Mouse (Mus musculus) erythroblast, embryonic 14.5 days (primary cell): ENCODE data around the gene Ly9. TPM values are rescaled to one million over a fixed set of nuclear protein-coding genes. Genes with fewer than 3 reads are reported as not detected.

Source experiments
- H3K27me3 ChIP-seq: 2 replicates; pipeline ENCODE4 v1.6.1; 2012; ENCODE audit warnings: inconsistent platforms; ENCODE audit not compliant: control insufficient read depth
- H3K36me3 ChIP-seq: 2 replicates; pipeline ENCODE4 v1.6.1; 2012; ENCODE audit warnings: mild to moderate bottlenecking, inconsistent platforms; ENCODE audit not compliant: control insufficient read depth
- H3K4me1 ChIP-seq: 2 replicates; pipeline ENCODE4 v1.6.1; 2012; ENCODE audit warnings: inconsistent platforms; ENCODE audit not compliant: control insufficient read depth
- H3K4me3 ChIP-seq: replicated peaks from 2 replicates; pipeline ENCODE3; 2012; ENCODE audit warnings: moderate library complexity, mild to moderate bottlenecking, inconsistent platforms
- H3K9me3 ChIP-seq: 2 replicates; pipeline ENCODE4 v1.6.1; 2012; ENCODE audit warnings: low read length, inconsistent platforms, mixed read lengths; ENCODE audit not compliant: control insufficient read depth
- GATA1 ChIP-seq: IDR thresholded peaks from 2 replicates; pipeline ENCODE4 v1.6.1; 2012; ENCODE audit warnings: low read length, inconsistent platforms, mixed read lengths
- TAL1 ChIP-seq: IDR thresholded peaks from 3 replicates; pipeline ENCODE4 v1.6.1; 2012; ENCODE audit warnings: low read length, inconsistent platforms, mixed read lengths
- polyA plus RNA-seq: library from polyadenylated mRNA; stranded (reverse); fragments of >175 nt; gene quantifications from 2 replicates; pipeline ENCODE4 v1.2.3, GENCODE M21; 2012

The Ly9 gene
- 0.01 and 0.03 TPM in 2 replicates for polyA plus RNA-seq

- TF ChIP-seq GATA1 = no peak
- TF ChIP-seq TAL1 = no peak
- Histone ChIP-seq H3K4me3 (no peak within 1 kb of the TSS), H3K4me1 (no peaks in the 10 kb centered on the region), H3K27me3 (no peaks in the 10 kb centered on the region), H3K36me3 (no peaks in the 10 kb centered on the region), H3K9me3 (no peaks in the 10 kb centered on the region)
These were observed at the start of gene Ly9 for GRCm38 (mm10) chr1:171607176-171607575. Gene Ly9, minus strand, starts transcription at chr1:171607410.

GRCm38 (mm10) chr1:171652734-171653133 is 45.5 kb upstream of the Ly9 start, which contains the start of gene Slamf7:
Gene Slamf7, minus strand, starts transcription at chr1:171653035.
- Histone ChIP-seq H3K27me3 (no peaks in the 10 kb centered on the region), H3K4me3 (no peak within 1 kb of the TSS), H3K9me3 (no peaks in the 10 kb centered on the region), H3K36me3 (no peaks in the 10 kb centered on the region), H3K4me1 (no peaks in the 10 kb centered on the region)
- TF ChIP-seq GATA1 (no peak), TAL1 (no peak)

DNA sequence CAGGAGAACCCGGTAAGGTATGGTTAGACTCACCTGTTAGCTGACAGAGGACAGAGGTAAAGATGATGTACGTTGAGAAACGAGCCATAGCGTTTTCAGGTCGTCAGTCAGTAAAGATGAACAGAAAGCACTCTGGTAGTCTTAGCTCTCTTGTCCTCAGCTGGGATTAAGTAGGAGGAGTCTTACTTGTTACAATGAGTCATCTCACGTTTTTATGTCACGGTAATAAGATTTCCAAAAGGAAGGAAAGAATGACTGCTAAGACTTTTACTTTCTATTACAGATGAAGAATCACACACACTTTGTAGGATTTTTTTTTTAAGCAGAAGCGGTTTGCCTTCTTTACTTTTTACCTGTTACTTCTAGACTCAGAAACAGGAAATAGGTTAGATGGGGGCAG is 41.6 kb upstream of the Ly9 start:
- H3K27me3 ChIP-seq = no peaks in the 10 kb centered on the region
- peaks cover 3% of the 10 kb centered on the region for H3K4me1 ChIP-seq
- TF ChIP-seq GATA1 = no peak
- TF ChIP-seq TAL1 = no peak
- H3K9me3 ChIP-seq = no peaks in the 10 kb centered on the region
- H3K36me3 ChIP-seq = no peaks in the 10 kb centered on the region
- no peak overlapping the region for H3K4me3 ChIP-seq

DNA sequence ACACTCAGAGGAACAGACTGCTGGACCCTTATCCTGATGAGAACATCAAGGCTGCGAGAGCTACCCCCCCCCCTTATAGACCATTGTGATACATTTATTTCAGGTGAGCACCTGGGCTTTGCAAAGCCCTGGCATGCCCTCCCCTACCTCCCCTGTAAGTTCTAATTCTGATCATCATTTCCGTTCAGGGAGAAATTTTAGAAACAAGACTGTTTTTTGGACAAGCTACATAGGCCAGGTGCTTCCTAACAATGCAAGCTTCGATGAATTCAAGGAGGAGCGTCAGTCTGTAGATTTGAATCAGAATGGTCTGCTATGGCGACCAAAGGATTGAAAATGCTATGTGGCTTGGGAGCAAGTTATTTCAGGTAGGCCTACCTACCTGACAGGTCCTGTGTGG is 40.5 kb upstream of the Ly9 start:
- Histone ChIP-seq H3K4me1 (peaks cover 8% of the 10 kb centered on the region), H3K4me3 (no peak overlapping the region), H3K27me3 (no peaks in the 10 kb centered on the region), H3K9me3 (no peaks in the 10 kb centered on the region), H3K36me3 (no peaks in the 10 kb centered on the region)
- no peak for TF ChIP-seq TAL1
- TF ChIP-seq GATA1 = no peak

DNA sequence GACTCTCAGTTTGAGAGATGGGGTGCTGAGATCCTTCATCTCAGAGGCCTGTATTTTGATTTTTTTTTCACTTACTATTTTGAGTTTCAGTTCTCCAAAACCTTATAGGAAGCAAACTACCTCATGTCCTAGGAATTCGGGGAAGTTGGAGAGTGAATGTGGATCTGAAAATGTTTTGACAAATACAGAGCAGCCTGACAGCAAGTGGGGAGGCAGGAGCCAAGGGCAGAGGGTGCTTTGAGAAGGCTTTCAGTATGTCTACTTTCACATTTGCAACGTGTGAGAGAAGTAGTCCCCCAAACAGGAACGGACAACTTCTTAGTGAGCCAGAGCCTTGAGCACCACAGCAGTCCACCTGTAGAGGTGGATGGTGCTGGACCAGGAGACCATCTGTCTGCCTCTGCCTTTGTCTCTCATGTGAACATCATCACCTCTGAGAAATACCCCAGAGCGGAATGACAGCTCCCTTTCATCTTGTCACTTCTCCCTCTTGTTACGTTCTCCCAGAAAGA is 39.3 kb upstream of the Ly9 start:
- Histone ChIP-seq H3K4me1 (peaks cover 8% of the 10 kb centered on the region), H3K36me3 (no peaks in the 10 kb centered on the region), H3K27me3 (no peaks in the 10 kb centered on the region), H3K4me3 (no peak overlapping the region), H3K9me3 (no peaks in the 10 kb centered on the region)
- TF ChIP-seq TAL1 = no peak
- no peak for TF ChIP-seq GATA1

GRCm38 (mm10) chr1:171643612-171644011 is 36.4 kb upstream of the Ly9 start:
- Histone ChIP-seq H3K4me1 (peaks cover 8% of the 10 kb centered on the region), H3K27me3 (no peaks in the 10 kb centered on the region), H3K4me3 (no peak overlapping the region), H3K9me3 (no peaks in the 10 kb centered on the region), H3K36me3 (no peaks in the 10 kb centered on the region)
- TF ChIP-seq GATA1 = no peak
- no peak; the same call in 2 of the 3 replicates for TF ChIP-seq TAL1

DNA sequence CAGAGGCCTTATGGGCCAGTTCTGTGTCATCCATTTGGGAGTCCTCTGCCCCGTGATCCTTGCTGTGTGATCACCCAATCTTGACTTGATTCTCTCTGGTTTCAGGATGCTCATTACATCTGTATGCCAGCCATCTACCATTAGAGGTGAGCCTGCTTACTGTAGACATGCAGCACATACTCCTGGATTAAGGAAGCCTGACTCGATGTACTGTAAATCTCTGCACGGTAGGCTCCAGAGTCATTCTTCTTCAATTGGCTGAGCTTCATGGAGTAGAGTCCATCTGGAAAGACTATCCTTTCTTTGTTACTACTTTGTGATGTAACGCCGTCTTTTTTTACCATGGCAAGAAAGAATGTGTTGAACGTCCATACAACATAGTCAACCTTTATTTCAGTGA is 33.6 kb upstream of the Ly9 start:
- Histone ChIP-seq H3K4me3 (no peak overlapping the region), H3K36me3 (no peaks in the 10 kb centered on the region), H3K27me3 (no peaks in the 10 kb centered on the region), H3K4me1 (peaks cover 8% of the 10 kb centered on the region), H3K9me3 (no peaks in the 10 kb centered on the region)
- TF ChIP-seq TAL1 (no peak), GATA1 (no peak)

DNA sequence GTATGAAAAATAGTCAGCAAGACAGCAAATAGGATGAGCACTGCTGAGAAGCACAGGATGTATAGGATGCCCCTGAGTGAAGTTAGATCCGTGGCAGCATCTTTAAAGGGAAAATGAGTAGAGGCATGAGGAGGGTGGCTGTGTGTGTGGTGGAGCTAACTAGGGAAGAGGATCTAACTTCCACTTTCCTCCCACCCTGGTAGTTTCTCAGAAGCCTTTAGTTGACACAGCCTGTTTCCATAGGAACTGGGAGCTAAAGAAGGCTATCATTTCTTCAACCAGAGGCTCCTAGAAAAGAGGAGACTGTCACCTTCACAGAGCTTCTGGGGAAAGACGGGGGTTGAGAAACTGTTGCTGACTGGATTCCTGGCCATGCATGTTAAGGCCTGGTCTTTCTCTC is 31.5 kb upstream of the Ly9 start:
- TF ChIP-seq GATA1 = no peak
- no peak for TF ChIP-seq TAL1
- H3K27me3 ChIP-seq = no peaks in the 10 kb centered on the region
- H3K9me3 ChIP-seq = no peaks in the 10 kb centered on the region
- no peak overlapping the region for H3K4me3 ChIP-seq
- no peaks in the 10 kb centered on the region for H3K36me3 ChIP-seq
- peaks cover 4% of the 10 kb centered on the region for H3K4me1 ChIP-seq

DNA sequence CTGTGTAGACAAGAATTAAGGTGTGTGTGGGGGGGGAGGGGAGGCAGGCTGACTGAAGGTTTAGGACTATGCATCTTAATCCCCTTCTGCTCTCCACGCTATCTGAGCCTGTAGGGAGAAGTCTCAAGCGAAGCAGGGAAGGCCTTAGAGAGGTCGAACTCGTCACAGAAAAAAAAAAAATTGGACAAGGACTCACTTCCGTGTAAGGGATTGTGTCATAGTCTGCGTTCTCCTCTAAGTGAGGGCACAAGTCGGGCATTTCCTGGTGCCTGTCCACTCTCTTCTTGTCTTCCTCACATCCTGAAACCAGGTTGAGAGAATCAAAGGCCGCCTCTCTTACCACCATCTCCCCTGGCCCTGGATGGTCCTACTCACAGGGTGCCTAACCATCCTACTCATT is 29.9 kb upstream of the Ly9 start:
- Histone ChIP-seq H3K27me3 (no peaks in the 10 kb centered on the region), H3K36me3 (no peaks in the 10 kb centered on the region), H3K9me3 (no peaks in the 10 kb centered on the region), H3K4me3 (no peak overlapping the region), H3K4me1 (no peaks in the 10 kb centered on the region)
- TF ChIP-seq TAL1 = no peak
- TF ChIP-seq GATA1 = no peak

DNA sequence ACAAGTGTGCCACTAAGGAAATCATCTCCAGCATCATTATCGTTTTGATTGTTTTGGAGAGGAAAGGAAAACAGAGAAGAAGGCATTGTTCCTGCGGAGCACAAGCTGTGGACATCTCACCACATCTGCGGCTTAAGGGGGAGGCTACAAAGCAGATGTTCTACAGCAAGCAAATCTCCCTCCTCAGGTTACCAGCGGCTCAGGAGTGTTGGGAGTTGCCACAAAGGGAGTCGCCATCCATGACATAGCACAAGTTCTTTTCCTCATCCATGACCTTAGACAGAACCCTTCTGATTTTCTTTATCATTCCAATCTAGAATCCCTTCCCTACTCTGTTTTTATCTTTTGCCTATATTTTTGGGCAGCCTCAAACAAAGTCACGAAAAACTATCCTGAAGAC is 28.5 kb upstream of the Ly9 start:
- Histone ChIP-seq H3K4me3 (no peak overlapping the region), H3K36me3 (no peaks in the 10 kb centered on the region), H3K27me3 (no peaks in the 10 kb centered on the region), H3K4me1 (no peaks in the 10 kb centered on the region), H3K9me3 (no peaks in the 10 kb centered on the region)
- TF ChIP-seq GATA1 = no peak
- no peak for TF ChIP-seq TAL1
